Mouse (Mus musculus) macrophage (primary cell): ENCODE results near the gene Elac2. TPM values are rescaled to one million over a fixed set of nuclear protein-coding genes. Genes with fewer than 3 reads are reported as not detected.
A peak's percentile ranks its signal among the peaks of the same experiment; 100 is the strongest.

ENCODE experiments used
- H3K27ac ChIP-seq: fragments of 350-480 bp; formaldehyde crosslinking; 2 replicates; pipeline ENCODE4 v1.9.0; 2021
- H3K36me3 ChIP-seq: fragments of 350-480 bp; formaldehyde crosslinking; 2 replicates; pipeline ENCODE4 v1.9.0; 2021; ENCODE audit errors: inconsistent target
- H3K4me3 ChIP-seq: fragments of 350-480 bp; formaldehyde crosslinking; 2 replicates; pipeline ENCODE4 v1.9.0; 2021; ENCODE audit errors: inconsistent target
- H3K79me2 ChIP-seq: fragments of 350-480 bp; formaldehyde crosslinking; 2 replicates; pipeline ENCODE4 v1.9.0; 2021; ENCODE audit errors: inconsistent target
- whole genome bisulfite sequencing: methylation state at CpG from one replicate; pipeline ENCODE4 v1.1.7; 2026; ENCODE audit warnings: inconsistent platforms; ENCODE audit not compliant: missing documents; 5-methylcytosine and 5-hydroxymethylcytosine counted together
- polyA plus RNA-seq: library from polyadenylated mRNA; stranded (reverse); fragments of 250-400 nt; gene quantifications from 3 replicates; pipeline ENCODE4 v1.2.4, GENCODE M21; 2018; ENCODE audit warnings: inconsistent platforms
- total RNA-seq, 78 experiments: library from RNA; depleted of rRNA; stranded (reverse); fragments of 250-400 nt; gene quantifications; 1 replicate in 9 of 78; 2 replicates in 24 of 78; 3 replicates in 43 of 78; 4 replicates in 2 of 78; pipeline ENCODE4 v1.2.4; 2018; ENCODE audit warnings: inconsistent platforms in 56 of 78

The Elac2 gene
- 10 to 100 TPM in 18 of 26 experiments, 1 to 10 TPM in 8; 2.8 to 26.2 (median 16.7) TPM for total RNA-seq (2018; cell fraction: chromatin; rRNA removed)
- 10 to 100 TPM in 21 of 26 experiments, 1 to 10 TPM in 5; 6.7 to 15.1 (median 11.1) TPM for total RNA-seq (2018; cell fraction: cytosol; rRNA removed)
- 10 to 100 TPM in 14 of 26 experiments, 1 to 10 TPM in 12; 3.9 to 22.4 (median 10.6) TPM for total RNA-seq (2018; cell fraction: nucleus; rRNA removed)
- 10.7 to 20.0 TPM (median 11.8 TPM) in 3 replicates for polyA plus RNA-seq

- peaks cover 24% of the 10 kb centered on the region for H3K36me3 ChIP-seq
- 0 out of 2 replicates have a peak within 1 kb of the TSS, but pooled peaks have one; percentile 7 for H3K27ac ChIP-seq
- H3K4me3 ChIP-seq = peak within 1 kb of the TSS; percentile 66
- under 1% methylated on average over 65 of the region's 65 CpGs for WGBS
- H3K79me2 ChIP-seq = no peaks in the 10 kb centered on the region
Observed at GRCm38 (mm10) chr11:64978720-64979488, at the start of gene Elac2. Gene Elac2, plus strand, starts transcription at chr11:64979038.

GRCm38 (mm10) chr11:64929130-64929529 is 49.7 kb upstream of the Elac2 start:
- Histone ChIP-seq H3K36me3 (no peaks in the 10 kb centered on the region), H3K4me3 (no peak overlapping the region), H3K79me2 (no peaks in the 10 kb centered on the region), H3K27ac (no peak overlapping the region)
- WGBS = 91% methylated on average over 2 of the region's 2 CpGs

- Histone ChIP-seq H3K27ac (no peak overlapping the region), H3K36me3 (no peaks in the 10 kb centered on the region), H3K79me2 (no peaks in the 10 kb centered on the region), H3K4me3 (no peak overlapping the region)
- WGBS = 65% methylated on average over 11 of the region's 11 CpGs
Observed at GRCm38 (mm10) chr11:64931060-64931770, 47.6 kb upstream of the Elac2 start.

DNA sequence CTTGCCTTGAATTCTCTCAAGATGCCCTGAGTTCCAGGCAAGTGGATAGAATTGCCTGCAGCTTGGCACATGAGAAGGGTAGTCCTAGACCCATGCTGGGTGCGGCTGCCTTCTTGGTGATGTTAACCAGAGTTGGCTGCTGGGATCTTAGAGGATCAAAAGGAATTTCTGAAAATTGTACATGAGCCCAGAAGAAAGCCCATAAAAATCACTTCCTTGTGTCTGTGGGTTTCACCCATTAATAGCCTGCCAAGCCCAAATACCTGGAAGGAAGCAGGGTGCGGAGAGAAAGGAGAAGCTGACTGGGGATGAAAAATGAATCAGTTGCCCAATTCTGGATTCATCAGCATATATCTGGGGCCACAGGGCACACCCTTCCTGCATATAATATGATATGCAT is 41.6 kb upstream of the Elac2 start:
- no peaks in the 10 kb centered on the region for H3K36me3 ChIP-seq
- no peaks in the 10 kb centered on the region for H3K79me2 ChIP-seq
- H3K4me3 ChIP-seq = no peak overlapping the region
- 85% methylated on average over 2 of the region's 2 CpGs for WGBS
- no peak overlapping the region for H3K27ac ChIP-seq

DNA sequence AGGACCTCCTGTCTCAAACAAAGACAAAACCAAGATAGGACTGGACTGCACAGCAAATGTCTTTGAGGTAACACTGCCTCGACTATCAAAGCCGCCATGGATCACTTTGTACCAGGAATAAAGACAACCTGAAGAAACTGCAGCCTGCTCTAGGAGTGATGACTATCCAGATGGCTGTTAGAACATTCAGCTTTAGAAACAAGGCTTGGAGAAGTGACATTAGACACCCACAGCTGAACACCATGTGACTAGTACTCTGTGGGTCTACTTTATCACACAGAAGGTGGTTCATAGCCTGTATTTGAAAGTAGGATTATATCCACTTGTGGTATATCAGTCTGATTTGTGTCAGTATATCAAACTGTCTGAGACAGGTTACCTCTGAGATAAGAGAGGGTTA is 37.6 kb upstream of the Elac2 start:
- Histone ChIP-seq H3K4me3 (no peak overlapping the region), H3K36me3 (no peaks in the 10 kb centered on the region), H3K79me2 (no peaks in the 10 kb centered on the region), H3K27ac (no peak overlapping the region)
- WGBS = 81% methylated on average over 2 of the region's 2 CpGs

GRCm38 (mm10) chr11:64949782-64950181 is 29.1 kb upstream of the Elac2 start:
- whole genome bisulfite sequencing = 78% methylated on average over 3 of the region's 3 CpGs

GRCm38 (mm10) chr11:64956962-64957729 is 21.7 kb upstream of the Elac2 start:
- Histone ChIP-seq H3K36me3 (no peaks in the 10 kb centered on the region), H3K27ac (no peak overlapping the region), H3K4me3 (no peak overlapping the region), H3K79me2 (no peaks in the 10 kb centered on the region)
- WGBS = 16% methylated on average over 16 of the region's 16 CpGs

More at GRCm38 (mm10) chr11:64949782-64950181, 29.1 kb upstream of the Elac2 start:
- H3K36me3 ChIP-seq = no peaks in the 10 kb centered on the region
- H3K79me2 ChIP-seq = no peaks in the 10 kb centered on the region
- no peak overlapping the region for H3K27ac ChIP-seq
- H3K4me3 ChIP-seq = no peak overlapping the region

GRCm38 (mm10) chr11:64962629-64963028 is 16.2 kb upstream of the Elac2 start:
- Histone ChIP-seq H3K4me3 (no peak overlapping the region), H3K79me2 (no peaks in the 10 kb centered on the region), H3K27ac (no peak overlapping the region), H3K36me3 (no peaks in the 10 kb centered on the region)
- 95% methylated on average over 2 of the region's 2 CpGs for WGBS

DNA sequence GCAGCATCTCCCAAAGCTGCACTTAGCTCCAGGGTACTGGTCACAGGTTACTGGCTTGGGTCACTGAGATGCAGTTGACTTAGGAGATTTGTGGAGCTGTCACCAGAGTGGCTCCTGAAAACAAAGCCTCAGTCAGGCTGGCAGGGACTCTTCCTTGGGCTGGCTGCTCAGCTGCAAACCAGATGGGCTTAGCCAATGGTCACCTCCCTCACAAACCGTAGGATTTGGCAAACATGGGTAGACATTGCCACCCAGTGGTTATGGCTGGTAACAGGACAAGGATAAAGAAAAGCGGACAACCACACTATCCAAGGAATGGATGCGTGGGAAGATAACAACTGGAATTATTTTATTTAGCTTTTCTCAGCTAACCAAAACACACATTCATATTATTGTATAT is 10.3 kb upstream of the Elac2 start:
- WGBS = 10% methylated on average over 3 of the region's 3 CpGs
- H3K79me2 ChIP-seq = no peaks in the 10 kb centered on the region
- H3K27ac ChIP-seq = no peak overlapping the region
- H3K36me3 ChIP-seq = no peaks in the 10 kb centered on the region
- H3K4me3 ChIP-seq = no peak overlapping the region

GRCm38 (mm10) chr11:64968939-64969342 is 9.9 kb upstream of the Elac2 start:
- WGBS = 76% methylated on average over 3 of the region's 4 CpGs
- H3K27ac ChIP-seq = no peak overlapping the region
- H3K4me3 ChIP-seq = no peak overlapping the region
- H3K79me2 ChIP-seq = no peaks in the 10 kb centered on the region
- H3K36me3 ChIP-seq = no peaks in the 10 kb centered on the region

- Histone ChIP-seq H3K4me3 (no peak overlapping the region), H3K27ac (no peak overlapping the region), H3K79me2 (no peaks in the 10 kb centered on the region), H3K36me3 (no peaks in the 10 kb centered on the region)
- WGBS = 57% methylated on average over 3 of the region's 3 CpGs
Observed at GRCm38 (mm10) chr11:64971471-64971988, 7.3 kb upstream of the Elac2 start.

DNA sequence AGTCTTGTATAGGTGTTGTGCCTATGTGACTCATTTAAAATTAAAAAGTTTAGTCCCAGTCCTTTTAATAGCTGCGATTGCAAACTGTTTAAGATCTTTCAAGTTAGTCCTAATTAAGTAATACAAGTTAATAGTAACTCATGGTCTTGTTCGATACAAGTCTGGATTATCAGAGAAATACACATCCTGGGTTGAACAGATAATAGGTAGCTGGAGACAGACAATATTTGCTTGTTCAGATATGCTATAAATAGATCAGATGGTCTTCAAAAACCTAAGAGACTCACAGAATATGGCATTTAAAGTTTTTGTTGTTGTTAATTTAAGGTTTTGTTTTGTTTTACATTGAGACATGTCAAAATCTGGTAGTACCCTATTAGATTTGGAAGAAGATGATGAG is 6.4 kb upstream of the Elac2 start:
- WGBS = 80% methylated on average over 2 of the region's 2 CpGs
- H3K27ac ChIP-seq = no peak overlapping the region
- no peaks in the 10 kb centered on the region for H3K36me3 ChIP-seq
- no peak overlapping the region for H3K4me3 ChIP-seq
- no peaks in the 10 kb centered on the region for H3K79me2 ChIP-seq

DNA sequence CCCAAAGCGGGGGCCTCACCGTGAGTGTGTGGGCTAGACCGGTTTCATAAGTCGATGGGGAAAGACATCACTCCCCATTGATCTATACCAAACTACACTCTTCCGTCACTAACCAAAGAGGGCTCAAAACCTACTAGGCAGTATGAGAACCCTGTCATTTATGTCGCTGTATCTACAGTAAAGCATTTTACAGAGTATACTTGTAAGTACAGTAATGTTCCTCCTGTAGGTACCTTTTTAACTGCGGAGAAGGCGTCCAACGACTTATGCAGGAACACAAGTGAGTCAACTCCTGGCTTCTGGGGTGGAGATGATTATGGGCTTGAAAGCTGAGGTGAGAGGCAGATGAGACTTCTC is 629 bp downstream of the Elac2 start:
- Histone ChIP-seq H3K36me3 (peaks cover 30% of the 10 kb centered on the region), H3K27ac (no peak overlapping the region), H3K79me2 (no peaks in the 10 kb centered on the region), H3K4me3 (peak overlapping the region; percentile 66)
- WGBS = 15% methylated on average over 9 of the region's 9 CpGs

DNA sequence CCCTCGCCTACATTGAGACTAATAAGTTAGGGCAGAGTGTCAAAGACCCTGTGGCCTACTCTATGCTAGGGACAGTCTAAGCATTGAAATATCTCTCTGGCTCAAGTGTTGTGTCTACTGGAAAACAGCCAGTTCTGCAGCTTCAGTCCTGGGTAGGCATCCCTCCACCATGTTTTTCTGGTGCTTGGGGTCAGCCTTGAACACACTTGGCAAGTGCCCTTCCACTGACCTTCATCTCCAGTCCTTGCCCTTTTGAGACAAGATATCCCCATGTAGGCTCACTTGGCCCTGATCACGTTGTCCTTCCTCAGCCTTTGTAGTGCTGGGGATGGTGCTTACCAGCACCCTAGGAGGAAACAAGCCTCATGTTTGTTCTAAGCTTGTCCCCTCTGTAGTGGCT is 9.7 kb downstream of the Elac2 start:
- H3K36me3 ChIP-seq = peaks cover 84% of the 10 kb centered on the region
- no peaks in the 10 kb centered on the region for H3K79me2 ChIP-seq
- no peak overlapping the region for H3K27ac ChIP-seq
- no peak overlapping the region for H3K4me3 ChIP-seq
- 98% methylated on average over 2 of the region's 2 CpGs for WGBS
